Mouse (Mus musculus) testis, postnatal 10 days (tissue): ENCODE measurements around the gene Actr1b.

Experiments used
- DNase-seq: peaks from one replicate; pipeline ENCODE4 v3.0.0; 2021; ENCODE audit warnings: low spot score

The Actr1b gene

DNA sequence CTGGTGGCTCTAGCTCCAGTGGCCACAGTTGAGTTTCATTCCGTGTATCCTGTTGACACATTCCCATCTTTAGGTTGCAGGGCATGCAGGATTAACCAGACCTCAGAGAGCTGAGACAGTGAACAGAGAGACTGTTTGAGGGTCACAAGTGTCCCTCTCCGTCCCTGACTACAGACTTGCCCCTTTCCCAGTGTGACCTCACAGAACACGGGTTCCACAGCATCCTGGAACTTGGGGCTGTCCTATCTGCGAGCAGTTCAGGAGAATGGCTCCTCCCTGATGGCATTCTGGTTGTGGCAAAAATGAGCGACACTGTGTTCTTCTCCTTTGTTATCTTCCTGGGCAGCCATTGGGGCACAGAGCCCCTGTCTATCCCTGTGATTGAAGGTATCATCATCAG is at the start of gene Actr1b:
Gene Actr1b, minus strand, starts transcription at position 112 of the 400 bp plus-strand sequence.
- DNase-seq, result no peak

DNA sequence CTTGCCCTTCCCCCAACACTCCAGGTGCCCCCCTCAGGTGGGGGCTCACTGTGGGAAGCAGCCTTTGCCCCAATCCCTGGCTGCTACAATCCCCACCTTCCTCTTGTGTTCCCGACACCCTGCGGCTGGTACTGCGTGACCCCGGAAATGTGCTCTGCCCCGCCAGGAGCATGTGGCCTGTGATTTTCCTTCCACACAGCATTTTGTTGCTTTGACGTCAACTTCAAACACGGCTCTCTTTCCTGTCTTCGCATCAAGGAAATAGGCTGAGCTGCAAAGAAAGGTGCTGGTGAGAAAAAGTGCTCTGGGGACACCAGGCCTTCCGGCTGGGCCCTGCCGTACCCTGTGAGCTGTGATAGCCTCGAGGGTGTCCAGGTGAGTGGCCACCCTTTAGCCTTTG is 47.3 kb upstream of the Actr1b start, which contains the start of gene Zap70:
Gene Zap70, plus strand, starts transcription at position 231 of the 400 bp plus-strand sequence.
- no peak for DNase-seq

GRCm38 (mm10) chr1:36761061-36761460 is 46.8 kb upstream of the Actr1b start:
- DNase-seq, result no peak

GRCm38 (mm10) chr1:36760401-36760800 is 46.2 kb upstream of the Actr1b start:
- DNase-seq, result no peak

DNA sequence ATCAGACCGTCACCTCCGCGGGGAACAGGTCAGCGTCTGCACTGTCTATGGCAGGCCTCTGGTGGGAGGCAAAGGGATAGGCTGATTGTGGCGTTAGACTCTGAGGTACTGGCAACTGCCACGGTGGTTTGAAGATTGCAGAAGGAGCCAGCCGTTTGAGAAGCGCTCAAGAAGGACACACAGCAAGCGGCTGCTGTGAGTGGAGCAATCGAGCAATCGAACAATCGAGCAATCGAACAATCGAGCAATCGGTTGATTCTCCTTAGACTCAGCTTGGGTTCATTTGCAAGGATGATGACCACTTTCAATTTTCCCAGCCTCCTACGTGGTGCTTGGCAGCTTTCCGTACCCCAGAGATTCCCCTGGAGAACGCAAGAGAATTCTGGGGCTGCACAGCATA is 44.9 kb upstream of the Actr1b start:
- no peak for DNase-seq

GRCm38 (mm10) chr1:36758553-36758952 is 44.3 kb upstream of the Actr1b start:
- no peak for DNase-seq

- DNase-seq, result no peak
These were observed 39.9 kb upstream of the Actr1b start for GRCm38 (mm10) chr1:36753932-36754675.

DNA sequence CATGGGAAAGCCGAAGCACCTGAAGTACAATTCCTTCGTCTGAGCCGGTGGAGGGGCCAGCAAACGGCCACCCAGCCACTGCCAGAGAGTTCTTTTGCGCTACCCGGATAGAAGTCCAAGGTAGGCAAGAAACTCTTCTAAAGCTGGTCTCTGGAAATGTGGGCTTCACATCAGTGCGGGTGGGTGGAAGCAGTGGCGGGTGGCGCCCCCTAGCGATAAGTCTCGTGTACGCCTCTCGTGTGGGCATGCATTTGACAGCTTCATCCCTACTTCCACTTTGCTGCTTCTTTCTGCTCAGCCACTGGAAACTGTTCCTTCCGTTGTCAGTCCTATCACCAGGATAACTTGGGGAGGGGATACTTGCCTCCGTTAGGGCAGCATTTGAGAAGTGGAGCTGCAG is 32.2 kb upstream of the Actr1b start:
- DNase-seq, result peak; percentile 82

DNA sequence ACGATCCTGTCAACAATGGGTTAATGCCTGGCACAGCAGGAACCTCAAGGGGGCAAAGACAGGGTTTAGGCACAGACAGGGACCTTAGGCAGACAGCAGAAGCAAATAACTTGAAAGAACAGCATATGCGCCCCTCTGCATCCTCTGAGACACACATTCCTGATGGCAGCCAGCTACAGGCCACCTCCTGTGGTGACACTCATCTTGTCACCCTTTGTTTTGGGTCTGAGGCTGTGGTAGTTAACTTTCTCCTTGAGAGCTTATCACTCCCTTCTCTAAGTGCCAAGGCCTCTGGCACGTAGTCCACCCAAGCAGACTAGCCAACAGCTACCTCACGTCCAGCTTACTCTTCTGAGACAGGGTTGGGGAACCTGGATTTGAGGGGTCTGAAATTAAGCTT is 31.4 kb upstream of the Actr1b start:
- DNase-seq, result no peak

- DNase-seq, result peak; percentile 82
These were observed 30.2 kb upstream of the Actr1b start for GRCm38 (mm10) chr1:36744268-36744944.

- no peak for DNase-seq
These were observed 28.8 kb upstream of the Actr1b start for GRCm38 (mm10) chr1:36743046-36743445.

DNA sequence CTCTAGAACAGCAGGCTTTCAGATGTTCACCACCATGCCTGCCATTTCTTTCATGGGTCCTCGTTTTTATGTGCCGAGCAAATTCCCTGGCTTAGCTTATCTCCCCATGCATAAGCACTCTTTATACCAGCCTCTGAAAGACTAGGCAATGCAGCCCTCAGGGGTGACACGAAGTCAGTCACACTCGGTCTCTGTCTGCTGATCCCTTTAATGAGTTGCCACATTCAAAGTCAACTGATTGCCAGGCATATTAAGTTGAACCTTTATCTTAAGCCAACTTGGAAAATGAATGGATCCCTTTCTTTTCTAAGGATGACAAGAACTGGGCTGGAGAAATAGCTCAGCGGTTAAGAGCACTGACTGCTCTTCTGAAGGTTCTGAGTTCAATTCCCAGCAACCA is 25.0 kb upstream of the Actr1b start:
- no peak for DNase-seq

GRCm38 (mm10) chr1:36737300-36737699 is 23.1 kb upstream of the Actr1b start:
- DNase-seq, result peak; percentile 89

DNA sequence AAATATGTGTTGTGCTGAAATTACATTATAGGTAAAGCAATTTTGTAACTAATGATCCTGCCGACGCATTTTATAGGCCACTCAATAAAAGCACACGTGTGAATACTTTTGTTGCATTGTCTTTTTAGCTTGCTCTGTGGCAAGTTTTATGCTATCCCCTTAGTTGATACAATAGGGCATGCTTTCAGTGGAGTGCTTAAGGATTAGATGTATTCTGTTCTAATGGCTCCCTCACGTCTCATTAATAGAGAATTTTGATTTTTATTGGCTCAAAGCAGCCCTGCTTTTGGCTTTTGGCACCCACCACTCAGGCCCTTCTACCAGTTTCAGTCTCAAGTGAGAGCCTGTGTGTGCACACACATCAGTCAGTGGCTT is 9.8 kb upstream of the Actr1b start:
- DNase-seq, result no peak

DNA sequence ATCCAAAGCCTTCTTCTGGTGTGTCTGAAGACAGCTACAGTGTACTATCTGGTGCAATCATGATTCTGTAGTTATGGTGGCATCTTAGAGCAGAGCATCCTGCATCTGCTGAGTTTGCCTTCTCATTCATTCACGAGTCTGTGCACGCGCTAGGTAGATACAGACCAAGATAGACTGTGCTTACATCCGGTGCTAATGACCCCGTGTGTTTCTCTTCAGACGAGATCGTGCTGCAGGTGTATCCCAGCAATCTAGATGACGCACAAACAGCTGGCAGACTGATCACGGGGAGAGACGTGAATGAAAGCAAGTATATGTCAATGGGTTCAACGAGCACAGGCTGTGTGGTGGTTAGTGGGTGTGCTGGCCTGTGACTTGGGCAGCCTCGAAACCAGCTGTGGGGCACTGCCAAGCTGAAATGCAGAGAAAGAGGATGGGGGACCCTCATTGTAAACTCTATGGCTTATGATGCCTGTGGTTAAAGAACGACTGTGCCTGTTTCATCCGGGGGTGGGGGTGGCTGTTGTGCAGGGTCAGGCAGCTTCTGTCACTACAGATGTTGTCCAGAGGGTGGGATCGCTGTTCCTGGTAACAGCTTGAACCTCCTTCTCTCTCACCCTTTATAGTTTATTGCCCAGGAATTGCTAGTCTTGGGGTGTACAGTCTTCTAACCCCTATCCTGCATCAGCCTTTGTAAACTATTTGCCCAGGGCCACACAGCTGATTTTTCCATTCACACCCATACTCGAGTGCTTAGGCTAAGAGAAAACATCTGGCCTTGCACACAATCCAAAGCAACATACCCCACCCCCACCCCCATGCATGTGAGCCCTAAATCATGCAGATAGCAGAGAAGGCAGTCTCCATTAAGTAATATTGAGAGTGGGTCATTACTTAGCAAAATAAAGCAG is 9.2 kb upstream of the Actr1b start:
- no peak for DNase-seq

DNA sequence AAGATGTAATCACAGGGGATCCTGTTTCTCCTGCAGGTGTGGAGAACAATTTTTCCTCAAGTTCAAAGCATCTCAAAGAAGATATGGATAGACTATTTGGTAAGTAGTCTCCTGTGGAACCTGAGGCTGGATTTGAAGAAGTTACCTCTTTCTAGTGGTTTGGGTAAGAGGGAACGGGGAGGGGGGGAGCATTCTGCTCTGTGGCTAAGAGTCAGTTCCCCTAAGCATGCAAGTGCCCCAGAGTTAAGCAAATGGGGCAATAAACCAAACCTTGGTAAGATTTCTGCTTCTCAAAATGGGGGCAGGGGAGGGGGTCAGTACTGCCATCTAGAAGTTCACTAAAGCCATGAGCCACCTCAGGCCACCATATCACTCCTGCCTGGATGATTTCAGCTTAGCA is 4.6 kb upstream of the Actr1b start:
- DNase-seq, result no peak

DNA sequence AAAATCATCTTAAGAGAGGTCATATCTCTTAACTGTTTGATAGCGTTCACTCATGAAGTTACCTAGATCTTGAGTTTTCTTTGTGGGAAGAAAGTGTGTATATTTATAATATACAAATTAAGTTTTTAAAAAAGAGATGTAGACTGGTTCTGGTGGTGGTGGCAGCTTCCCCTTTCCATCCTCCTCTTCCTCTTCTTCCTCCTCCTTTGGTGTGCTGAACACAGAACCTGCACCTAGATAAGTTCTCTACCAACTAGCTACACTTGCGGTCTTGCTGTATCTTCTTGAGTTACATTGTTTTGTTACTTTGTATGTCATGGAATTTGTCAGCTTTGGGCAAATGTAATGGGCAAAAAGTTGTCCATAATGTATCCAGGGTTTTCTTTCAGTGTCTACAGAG is 3.1 kb downstream of the Actr1b start:
- no peak for DNase-seq

DNA sequence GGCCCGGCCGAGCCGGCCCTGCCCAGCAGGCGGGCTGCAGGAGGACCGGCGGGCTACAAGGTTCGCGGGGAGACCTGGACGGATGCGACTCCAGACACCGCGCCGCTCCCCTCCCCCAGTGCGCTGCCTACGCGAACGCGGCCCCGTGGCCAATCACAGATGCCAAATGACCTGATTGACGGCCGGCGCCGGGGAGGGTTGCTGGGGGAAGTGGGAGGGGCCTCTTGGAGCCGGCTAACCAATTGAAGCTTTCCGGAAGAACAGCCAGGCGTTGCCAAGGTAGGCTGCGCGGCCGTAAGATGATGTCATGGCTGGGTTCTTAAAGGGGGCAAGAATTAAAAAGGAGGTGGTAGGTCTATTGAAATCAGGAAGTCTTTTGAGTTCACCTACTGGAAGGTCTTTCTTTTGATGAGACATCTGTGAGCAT is 4.4 kb downstream of the Actr1b start, which contains the start of gene 4933424G06Rik:
Gene 4933424G06Rik, plus strand, starts transcription at position 296 of the 427 bp plus-strand sequence.
- DNase-seq, result peak; percentile 98

GRCm38 (mm10) chr1:36709055-36709853 is 5.0 kb downstream of the Actr1b start:
- no peak for DNase-seq

DNA sequence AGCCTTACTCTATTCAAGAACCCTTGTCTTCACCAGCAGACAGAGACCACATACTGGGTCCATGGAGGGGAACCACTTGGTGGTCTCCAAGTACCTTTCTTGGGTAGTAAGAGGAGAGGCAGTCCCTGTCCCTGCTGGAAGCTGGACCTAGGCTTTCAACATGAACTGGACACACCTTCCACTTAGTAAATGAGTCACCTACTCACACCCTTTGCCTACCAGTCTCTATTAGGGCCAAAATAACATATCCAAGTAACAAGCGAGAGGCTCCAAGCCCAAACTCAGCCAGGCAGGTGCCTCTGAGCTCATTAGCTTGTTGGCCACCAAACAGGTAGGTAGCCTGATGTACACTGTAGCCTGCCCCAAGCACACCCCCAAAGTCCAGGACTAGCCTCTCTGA is 5.6 kb downstream of the Actr1b start:
- no peak for DNase-seq

- no peak for DNase-seq
These were observed 6.4 kb downstream of the Actr1b start for GRCm38 (mm10) chr1:36707797-36708196.

DNA sequence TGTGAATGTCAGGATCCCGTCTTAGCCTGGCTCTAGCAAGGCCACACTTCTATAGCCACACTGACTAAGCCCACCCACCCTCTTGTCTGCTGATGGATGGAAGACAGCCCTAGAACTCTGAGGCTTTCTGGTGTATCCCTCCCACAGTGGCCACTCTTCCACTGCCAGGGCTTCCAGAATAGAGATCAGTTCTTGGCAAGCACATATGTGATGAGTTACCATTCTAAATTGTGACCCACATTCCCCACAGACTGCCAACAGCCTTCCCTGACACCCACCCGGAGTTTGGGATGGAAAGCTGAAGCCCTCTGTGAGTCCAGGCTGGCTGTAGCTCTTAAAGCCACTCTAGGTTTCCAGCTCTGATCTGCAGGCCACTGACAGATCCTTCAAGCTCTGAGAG is 7.1 kb downstream of the Actr1b start:
- no peak for DNase-seq
